Mouse (Mus musculus): ENCODE data around the gene Gm49320. TPM values are rescaled to one million over a fixed set of nuclear protein-coding genes. Genes with fewer than 3 reads are reported as not detected.
"Not testable (repeated sequence)": the region's sequence is repeated elsewhere in the genome, so short reads cannot be mapped to it uniquely, and the experiment has no call there.

Gm49320 gene
- total RNA-seq, 2 experiments from 2014 or later = not detected

DNA sequence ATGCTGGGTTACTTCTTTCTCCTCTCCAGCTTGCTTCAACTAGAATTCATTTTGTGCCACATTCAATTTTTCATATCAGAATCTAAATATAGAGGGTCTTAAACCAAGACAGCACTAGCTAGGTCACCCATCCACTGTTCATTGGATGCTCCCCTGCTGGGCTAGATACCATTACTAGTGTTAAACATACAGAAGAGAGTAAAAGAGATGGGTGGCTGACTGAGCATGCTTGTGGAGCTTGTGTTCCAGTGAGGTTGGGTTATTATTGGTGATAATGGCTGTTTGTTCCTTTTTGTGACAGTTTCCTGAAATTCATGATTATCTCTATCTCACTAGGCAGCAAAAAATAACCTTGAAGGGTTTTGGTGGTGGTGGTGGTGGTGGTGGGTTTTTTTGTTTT, 16.6 kb upstream of the Gm49320 start:
- no peak for ATAC-seq (replicated peaks; ENCODE audit: low FRiP score, poor library complexity, severe bottlenecking)

- ATAC-seq (replicated peaks; ENCODE audit: low FRiP score, poor library complexity, severe bottlenecking) = no peak
Measured at GRCm38 (mm10) chr8:4226323-4226722, 12.3 kb upstream of the Gm49320 start.

DNA sequence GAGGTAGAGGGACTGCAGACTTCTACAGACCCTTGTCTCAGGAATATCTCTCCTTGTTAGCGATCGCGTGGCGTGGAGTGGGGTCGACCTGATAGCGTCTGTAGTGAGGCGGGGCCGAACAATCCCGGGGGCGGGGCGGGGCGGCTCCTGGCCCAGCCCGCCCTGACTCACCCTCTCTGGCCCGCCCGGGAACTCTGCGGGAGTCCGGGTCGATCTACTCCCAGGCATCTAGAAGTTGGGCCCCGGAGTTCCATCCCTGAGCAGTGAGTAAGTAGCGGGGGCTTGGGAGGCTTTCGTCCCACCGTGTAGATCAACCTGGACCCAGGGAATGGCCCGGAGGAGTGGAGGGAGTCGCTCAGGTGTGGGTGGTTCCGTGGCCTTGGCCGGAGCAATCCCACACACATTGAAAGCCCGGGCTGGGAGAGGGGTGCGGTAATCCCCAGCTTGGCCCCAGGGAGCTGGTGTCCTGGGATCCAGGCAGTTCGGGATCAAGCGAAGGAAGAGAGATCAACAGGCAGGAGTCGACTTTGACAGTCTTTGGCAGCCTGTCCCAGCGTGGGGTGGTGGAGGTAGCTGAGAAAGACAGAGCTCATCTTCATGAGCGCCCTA, 11.8 kb upstream of the Gm49320 start, which contains the start of gene Lrrc8e:
Gene Lrrc8e (plus strand): TSS at position 89 of the 609 bp plus-strand sequence.
- ATAC-seq (replicated peaks; ENCODE audit: low FRiP score, poor library complexity, severe bottlenecking) = no peak

GRCm38 (mm10) chr8:4227919-4228318, 10.7 kb upstream of the Gm49320 start:
- ATAC-seq (replicated peaks; ENCODE audit: low FRiP score, poor library complexity, severe bottlenecking) = no peak

DNA sequence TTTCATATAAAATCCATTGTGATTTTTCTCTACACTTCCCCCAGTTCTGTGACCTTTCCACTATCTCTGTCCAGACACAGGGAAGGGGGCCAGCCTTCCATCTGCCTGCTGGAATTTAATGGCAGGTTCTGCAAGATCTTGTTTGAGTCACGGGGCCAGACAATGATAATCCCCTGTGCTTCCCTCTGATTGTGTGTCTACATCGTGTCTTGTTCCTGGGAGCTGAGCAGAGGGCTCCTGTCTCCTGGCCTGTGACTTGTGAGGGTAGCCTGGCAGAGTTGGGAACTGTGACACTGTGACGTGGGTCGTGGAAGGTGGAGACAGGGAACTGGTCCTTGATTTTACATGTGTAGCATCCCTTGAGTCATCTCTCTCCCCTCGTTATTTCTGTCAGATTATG, 8.9 kb upstream of the Gm49320 start:
- ATAC-seq (replicated peaks; ENCODE audit: low FRiP score, poor library complexity, severe bottlenecking) = no peak

- no peak for ATAC-seq (replicated peaks; ENCODE audit: low FRiP score, poor library complexity, severe bottlenecking)
Measured at GRCm38 (mm10) chr8:4230612-4231351, 7.9 kb upstream of the Gm49320 start.

DNA sequence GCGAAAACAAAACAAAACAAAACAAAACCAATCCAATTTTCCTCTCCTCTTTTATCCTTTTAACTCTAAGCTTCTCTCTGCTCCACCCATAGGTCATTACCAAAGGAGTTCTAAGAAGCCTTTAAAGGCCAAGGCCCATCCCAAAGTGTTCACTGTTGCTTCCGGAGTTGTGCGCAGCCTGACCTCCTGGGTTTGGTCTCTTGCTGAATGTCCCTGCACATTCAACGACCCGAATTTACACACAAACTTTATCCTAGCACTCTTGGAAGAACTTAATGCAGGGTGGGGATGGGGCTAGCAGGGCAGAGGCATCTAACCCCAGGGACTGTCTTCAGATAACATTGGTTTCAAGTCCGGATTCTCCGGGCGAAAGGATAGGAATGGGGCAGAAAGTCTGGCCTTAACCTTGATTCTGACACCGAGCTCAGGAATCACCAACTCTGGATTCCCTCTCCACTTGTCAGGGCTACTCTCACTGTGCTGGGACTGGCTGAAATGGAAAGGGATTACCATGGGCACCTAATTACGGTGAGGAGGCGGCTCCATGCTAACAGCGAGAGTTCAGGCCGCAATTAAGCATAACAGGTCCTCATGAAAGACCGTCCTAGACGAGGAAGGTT, 741 bp upstream of the Gm49320 start:
- peak; percentile 4; the same call in 1 of the 2 replicates for ATAC-seq (replicated peaks; ENCODE audit: low FRiP score, poor library complexity, severe bottlenecking)

- ATAC-seq (replicated peaks; ENCODE audit: low FRiP score, poor library complexity, severe bottlenecking) = peak; percentile 26
Measured at GRCm38 (mm10) chr8:4239193-4239890, 677 bp downstream of the Gm49320 start.

DNA sequence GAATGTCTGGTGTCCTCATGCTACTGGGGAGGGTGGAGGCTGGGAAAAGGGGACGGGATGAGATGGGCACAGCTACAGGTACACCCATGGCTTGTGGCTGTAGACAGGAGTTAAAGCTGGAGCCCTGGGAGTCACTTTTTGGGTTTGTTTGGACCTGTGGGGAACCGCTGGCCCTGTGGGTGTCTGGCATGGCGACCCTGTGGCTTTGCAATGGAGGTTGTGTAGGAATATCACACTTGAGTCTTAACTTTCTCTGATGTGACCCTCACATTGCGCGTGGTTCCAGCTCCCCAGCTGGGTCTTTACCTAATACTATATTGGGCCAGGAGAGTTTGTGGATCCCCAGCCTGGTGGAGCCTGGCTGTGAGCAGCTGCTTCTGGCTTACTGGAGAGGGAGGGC, 6.4 kb downstream of the Gm49320 start:
- ATAC-seq (replicated peaks; ENCODE audit: low FRiP score, poor library complexity, severe bottlenecking) = no peak

GRCm38 (mm10) chr8:4245737-4246136, 7.1 kb downstream of the Gm49320 start:
- ATAC-seq (replicated peaks; ENCODE audit: low FRiP score, poor library complexity, severe bottlenecking) = no peak

- no peak for ATAC-seq (replicated peaks; ENCODE audit: low FRiP score, poor library complexity, severe bottlenecking)
Measured at GRCm38 (mm10) chr8:4247241-4247640, 8.6 kb downstream of the Gm49320 start.

GRCm38 (mm10) chr8:4247951-4248540, 9.4 kb downstream of the Gm49320 start, which contains the start of gene Tgfbr3l:
Gene Tgfbr3l (plus strand): TSS chr8:4248214.
- ATAC-seq (replicated peaks; ENCODE audit: low FRiP score, poor library complexity, severe bottlenecking) = no peak

DNA sequence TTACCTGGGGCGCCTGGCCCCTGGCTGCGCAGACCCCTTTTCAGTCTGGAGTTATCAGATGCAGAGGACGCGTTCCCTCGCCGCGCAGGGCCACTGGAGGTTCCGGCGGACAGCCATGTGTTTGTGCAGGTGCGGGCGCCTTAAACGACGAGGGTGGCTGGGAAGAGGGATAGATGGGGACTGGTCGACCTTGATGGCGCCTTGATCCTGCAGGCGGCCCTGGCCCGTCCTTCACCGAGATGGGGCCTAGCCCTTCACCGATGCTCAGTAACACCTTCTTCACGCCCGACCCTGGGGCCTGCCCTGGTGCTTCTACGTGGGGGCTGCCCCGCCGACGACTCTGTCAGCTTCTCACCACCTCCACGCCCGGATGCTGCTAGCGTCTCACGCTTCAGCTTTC, 10.5 kb downstream of the Gm49320 start:
- ATAC-seq (replicated peaks; ENCODE audit: low FRiP score, poor library complexity, severe bottlenecking) = no peak

- peak; percentile 45; the same call in 1 of the 2 replicates for ATAC-seq (replicated peaks; ENCODE audit: low FRiP score, poor library complexity, severe bottlenecking)
Measured at GRCm38 (mm10) chr8:4250306-4250970, 11.8 kb downstream of the Gm49320 start.

- no peak for ATAC-seq (replicated peaks; ENCODE audit: low FRiP score, poor library complexity, severe bottlenecking)
Measured at GRCm38 (mm10) chr8:4252116-4252760, 13.6 kb downstream of the Gm49320 start.

DNA sequence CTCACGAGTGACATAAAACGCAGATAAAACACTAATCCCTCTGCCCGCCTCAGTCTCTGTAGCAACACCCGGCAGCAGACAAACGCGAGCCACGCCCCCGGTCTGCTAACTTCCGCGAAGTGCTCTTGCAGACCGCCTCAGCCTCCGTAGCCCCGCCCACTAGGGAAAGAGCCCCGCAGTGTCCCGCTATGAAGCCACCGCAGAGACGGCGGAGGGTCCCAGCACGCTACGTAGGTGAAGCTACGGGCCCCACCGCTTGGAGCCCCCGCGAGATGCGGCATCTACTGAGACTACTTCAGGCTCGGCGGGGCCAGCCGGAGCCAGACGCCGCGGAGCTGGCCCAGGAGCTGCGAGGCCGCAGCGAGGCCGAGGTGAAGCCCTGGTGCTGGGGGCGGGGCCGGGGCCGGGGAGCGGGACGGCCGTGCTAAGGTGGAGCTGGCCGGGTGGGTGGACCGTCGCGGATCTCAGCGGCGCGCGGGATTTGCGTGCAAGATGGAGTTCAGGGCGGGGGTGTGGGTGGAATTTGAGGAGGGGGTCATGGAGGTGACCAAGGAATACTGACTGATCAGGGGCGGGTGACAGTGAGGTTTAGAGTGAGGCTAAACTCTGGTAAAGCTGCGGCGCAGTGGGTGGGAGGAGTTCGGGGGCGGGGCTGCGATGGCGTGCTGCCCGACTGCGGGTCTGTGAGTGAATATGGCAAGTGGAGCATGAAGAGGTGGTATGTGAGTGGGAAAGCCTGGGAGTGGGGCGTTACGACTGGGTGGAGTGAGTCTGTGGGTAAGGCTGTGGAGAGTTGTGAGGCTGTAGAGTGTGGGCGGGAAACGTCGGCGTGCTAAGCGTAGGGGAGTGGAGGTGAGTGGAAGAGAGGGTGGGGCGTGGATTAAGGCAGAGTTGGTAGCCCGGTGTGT, 14.5 kb downstream of the Gm49320 start, which contains the start of gene Snapc2:
Gene Snapc2 (plus strand): TSS at position 147 of the 908 bp plus-strand sequence.
- peak; percentile 90 for ATAC-seq (replicated peaks; ENCODE audit: low FRiP score, poor library complexity, severe bottlenecking)

GRCm38 (mm10) chr8:4254001-4254400, 15.3 kb downstream of the Gm49320 start:
- ATAC-seq (replicated peaks; ENCODE audit: low FRiP score, poor library complexity, severe bottlenecking) = no peak

DNA sequence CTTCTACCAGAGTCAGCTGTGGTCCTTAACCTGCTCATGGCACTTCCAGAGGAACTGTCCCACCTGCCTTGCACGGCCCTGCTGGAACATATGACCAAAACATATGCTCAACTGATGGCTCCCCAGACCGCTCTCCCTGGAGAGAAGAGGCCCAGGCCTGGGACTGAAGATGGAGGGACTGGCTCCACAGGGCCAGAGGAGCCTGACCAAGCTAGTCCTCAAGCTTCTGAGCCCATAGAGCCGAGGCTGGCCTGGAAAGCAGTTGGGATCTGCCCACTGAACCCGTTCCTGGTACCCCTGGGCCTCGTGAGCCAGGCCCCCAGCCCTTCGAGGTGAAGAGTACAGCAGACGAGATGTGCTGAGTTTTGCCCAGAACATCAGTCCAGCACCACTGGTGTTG, 16.8 kb downstream of the Gm49320 start:
- not testable (repeated sequence) for ATAC-seq (replicated peaks; ENCODE audit: low FRiP score, poor library complexity, severe bottlenecking)
